Mouse (Mus musculus) retina, postnatal 7 days (tissue): ENCODE results near the gene Stk26.

Experiments used
- DNase-seq: peaks from one replicate; pipeline ENCODE4 v3.0.0-alpha.2; 2012; ENCODE audit warnings: low read depth, low spot score

Stk26 gene

GRCm38 (mm10) chrX:50840847-50841560 is at the start of gene Stk26:
Gene Stk26, plus strand, starts transcription at chrX:50841047.
- DNase-seq: no peak

- DNase-seq: no peak
Observed at GRCm38 (mm10) chrX:50793005-50793680, 47.7 kb upstream of the Stk26 start.

- no peak for DNase-seq
Observed at GRCm38 (mm10) chrX:50797798-50798197, 43.0 kb upstream of the Stk26 start.

- no peak for DNase-seq
Observed at GRCm38 (mm10) chrX:50798571-50798970, 42.3 kb upstream of the Stk26 start.

GRCm38 (mm10) chrX:50799656-50800188 is 41.1 kb upstream of the Stk26 start:
- no peak for DNase-seq

- DNase-seq: no peak
Observed at GRCm38 (mm10) chrX:50805654-50806053, 35.2 kb upstream of the Stk26 start.

- DNase-seq: no peak
Observed at GRCm38 (mm10) chrX:50823856-50824255, 17.0 kb upstream of the Stk26 start.

- DNase-seq: no peak
Observed at GRCm38 (mm10) chrX:50835592-50835991, 5.3 kb upstream of the Stk26 start.

- no peak for DNase-seq
Observed at GRCm38 (mm10) chrX:50836029-50836691, 4.7 kb upstream of the Stk26 start.

- no peak for DNase-seq
Observed at GRCm38 (mm10) chrX:50841587-50841986, 740 bp downstream of the Stk26 start.

GRCm38 (mm10) chrX:50842046-50842445 is 1.2 kb downstream of the Stk26 start:
- no peak for DNase-seq

- no peak for DNase-seq
Observed at GRCm38 (mm10) chrX:50850428-50851184, 9.8 kb downstream of the Stk26 start.

- no peak for DNase-seq
Observed at GRCm38 (mm10) chrX:50863771-50864170, 22.9 kb downstream of the Stk26 start.

- DNase-seq: no peak
Observed at GRCm38 (mm10) chrX:50864734-50865133, 23.9 kb downstream of the Stk26 start.

- no peak for DNase-seq
Observed at GRCm38 (mm10) chrX:50874246-50875002, 33.6 kb downstream of the Stk26 start.

GRCm38 (mm10) chrX:50887999-50888398 is 47.2 kb downstream of the Stk26 start:
- no peak for DNase-seq

GRCm38 (mm10) chrX:50903497-50903896 is 62.6 kb downstream of the Stk26 start:
- no peak for DNase-seq

GRCm38 (mm10) chrX:50909915-50910314 is 69.1 kb downstream of the Stk26 start:
- DNase-seq: no peak

GRCm38 (mm10) chrX:50917389-50917788 is 76.5 kb downstream of the Stk26 start:
- DNase-seq: no peak

- no peak for DNase-seq
Observed at GRCm38 (mm10) chrX:50918754-50919153, 77.9 kb downstream of the Stk26 start.
